In genomic region chr9:47714541-47714940, GRCm38 (mm10) we compare ENCODE assay signal across 23 mouse cellular contexts.
DNase-seq lines count a peak whose midpoint lies in the region; ATAC-seq and TF ChIP-seq lines count a peak whose summit lies in the region.
"Had no signal": no experiment of that assay in that cellular context is flagged by ENCODE, and none has a peak within 500 bp of the region (broad histone marks: within the 10 kb centered on the region; RNA-seq: fewer than 3 reads in every experiment).

No protein-coding gene starts in this region.

- WGBS in hindbrain, embryonic 11.5 days = 48% methylated on average over 2 of the region's 2 CpGs
- WGBS in hindbrain, postnatal 0 days = 37% methylated on average over 2 of the region's 2 CpGs
- 49% methylated on average over 2 of the region's 2 CpGs for WGBS in midbrain, postnatal 0 days

- H3K27me3 ChIP-seq in hindbrain, embryonic 11.5 days (ENCODE audit: control insufficient read depth, insufficient read depth, low read length) = no peaks in the 10 kb centered on the region
- no peaks in the 10 kb centered on the region for H3K27me3 ChIP-seq in hindbrain, postnatal 0 days (ENCODE audit: insufficient read depth, low read length)
- no peaks in the 10 kb centered on the region for H3K27me3 ChIP-seq in midbrain, postnatal 0 days (ENCODE audit: insufficient read depth, low read length)
- H3K27me3 ChIP-seq: CH12.LX; embryonic facial prominence, embryonic 12.5 days; heart, embryonic 12.5 days had no signal

- DNase-seq in hindbrain, embryonic 11.5 days (ENCODE audit: low spot score) = peak; percentile 30
- no peak for DNase-seq in hindbrain, postnatal 0 days (ENCODE audit: low spot score)
- DNase-seq in Muller cell, postnatal 12 days (ENCODE audit: inconsistent ontology term) = peak; percentile 68
- peak; percentile 45 for DNase-seq in gonadal fat pad, adult 2 months (ENCODE audit: low read depth)
- peak; percentile 48 for DNase-seq in midbrain, postnatal 0 days (ENCODE audit: low spot score)
- DNase-seq in cerebellum, adult 11-12 months = no peak
- DNase-seq: adrenal gland, postnatal 36 days; cerebellum, adult 8-10 months; gastrocnemius, adult 2 months; heart, postnatal 14 days; kidney, adult 8-10 months; kidney, postnatal 25 days; liver, postnatal 0 days; lung, postnatal 14 days; thymus, adult 18-20 months; thymus, postnatal 4 days had no signal

- no peak overlapping the region for H3K4me3 ChIP-seq in hindbrain, embryonic 11.5 days (ENCODE audit: low read depth, low read length)
- H3K4me3 ChIP-seq in hindbrain, postnatal 0 days (ENCODE audit: low read length) = no peak overlapping the region
- no peak overlapping the region for H3K4me3 ChIP-seq in midbrain, postnatal 0 days (ENCODE audit: low read depth, low read length)
- H3K4me3 ChIP-seq: embryonic facial prominence, embryonic 12.5 days; gastrocnemius, adult 2 months; heart, embryonic 12.5 days; left cerebral cortex, adult 2 months; limb, embryonic 10.5 days had no signal

- no peaks in the 10 kb centered on the region for H3K4me1 ChIP-seq in hindbrain, embryonic 11.5 days (replicated peaks; ENCODE audit: control insufficient read depth, insufficient read depth, low read length)
- H3K4me1 ChIP-seq in hindbrain, postnatal 0 days (ENCODE audit: insufficient read depth, low read length) = no peaks in the 10 kb centered on the region
- H3K4me1 ChIP-seq in midbrain, postnatal 0 days (ENCODE audit: insufficient read depth, low read length) = 0 out of 2 replicates have a peak, but pooled peaks cover 2% of the 10 kb centered on the region
- H3K4me1 ChIP-seq: heart, embryonic 12.5 days had no signal

- no peak overlapping the region for H3K27ac ChIP-seq in hindbrain, embryonic 11.5 days (ENCODE audit: low read depth, low read length)
- H3K27ac ChIP-seq in hindbrain, postnatal 0 days = no peak overlapping the region
- H3K27ac ChIP-seq in midbrain, postnatal 0 days (ENCODE audit: low read depth, low read length) = no peak overlapping the region
- H3K27ac ChIP-seq: embryonic facial prominence, embryonic 12.5 days; gastrocnemius, adult 2 months; left cerebral cortex, adult 2 months; limb, embryonic 10.5 days had no signal

- no peak for ATAC-seq in hindbrain, embryonic 11.5 days (ENCODE audit: low FRiP score)
- ATAC-seq in hindbrain, postnatal 0 days = no peak
- no peak for ATAC-seq in midbrain, postnatal 0 days (ENCODE audit: low FRiP score)
- ATAC-seq in megakaryocyte, adult 5-6 weeks (ENCODE audit: poor library complexity, severe bottlenecking) = no peak
- ATAC-seq: inflammation-experienced regulatory T-cells, adult 6 months; liver, postnatal 0 days had no signal

- H3K9me3 ChIP-seq in hindbrain, embryonic 11.5 days (ENCODE audit: control insufficient read depth, low read length) = no peaks in the 10 kb centered on the region
- no peaks in the 10 kb centered on the region for H3K9me3 ChIP-seq in hindbrain, postnatal 0 days (ENCODE audit: low read length)
- H3K9me3 ChIP-seq in midbrain, postnatal 0 days (ENCODE audit: low read length) = no peaks in the 10 kb centered on the region
- H3K9me3 ChIP-seq: embryonic facial prominence, embryonic 12.5 days; heart, embryonic 12.5 days; limb, embryonic 10.5 days had no signal

- TF ChIP-seq CTCF in hindbrain, postnatal 0 days (IDR thresholded peaks at IDR 0.05; ENCODE audit: low read depth) = no peak
- TF ChIP-seq CTCF in midbrain, postnatal 0 days (IDR thresholded peaks at IDR 0.05) = no peak

- H3K9ac ChIP-seq in hindbrain, embryonic 11.5 days (ENCODE audit: low read depth, low read length) = no peak overlapping the region
- no peak overlapping the region for H3K9ac ChIP-seq in hindbrain, postnatal 0 days (replicated peaks; ENCODE audit: low read length)
- no peak overlapping the region for H3K9ac ChIP-seq in midbrain, postnatal 0 days (replicated peaks; ENCODE audit: low read length, poor library complexity, severe bottlenecking)
- H3K9ac ChIP-seq: embryonic facial prominence, embryonic 12.5 days; heart, embryonic 12.5 days; liver, postnatal 0 days had no signal

- no peak overlapping the region for H3K4me2 ChIP-seq in hindbrain, embryonic 11.5 days (replicated peaks; ENCODE audit: low read depth, low read length)
- no peak overlapping the region for H3K4me2 ChIP-seq in hindbrain, postnatal 0 days (ENCODE audit: low read depth, low read length)
- no peak overlapping the region for H3K4me2 ChIP-seq in midbrain, postnatal 0 days (ENCODE audit: low read depth, low read length, poor library complexity, severe bottlenecking)
- H3K4me2 ChIP-seq: embryonic facial prominence, embryonic 12.5 days; heart, embryonic 12.5 days had no signal

- no peaks in the 10 kb centered on the region for H3K36me3 ChIP-seq in hindbrain, embryonic 11.5 days (ENCODE audit: control insufficient read depth, insufficient read depth, low read length)
- no peaks in the 10 kb centered on the region for H3K36me3 ChIP-seq in hindbrain, postnatal 0 days (ENCODE audit: insufficient read depth, low read length)
- no peaks in the 10 kb centered on the region for H3K36me3 ChIP-seq in midbrain, postnatal 0 days (ENCODE audit: insufficient read depth, low read length)
- H3K36me3 ChIP-seq: embryonic facial prominence, embryonic 12.5 days; heart, embryonic 12.5 days; limb, embryonic 10.5 days had no signal

Comparison
In these comparisons a context has a peak if more than half of its experiments do, and no peak if none do; other contexts are left out.
1. DNase-seq: peak in hindbrain, embryonic 11.5 days (single experiment), Muller cell, postnatal 12 days (single experiment), gonadal fat pad, adult 2 months (single experiment) and midbrain, postnatal 0 days (single experiment); none in hindbrain, postnatal 0 days (single experiment) and cerebellum, adult 11-12 months (single experiment).